Mouse (Mus musculus): ENCODE results near the gene Gm10128. TPM values are rescaled to one million over a fixed set of nuclear protein-coding genes. Genes with fewer than 3 reads are reported as not detected.

The Gm10128 gene
- polyA plus RNA-seq (2015; fragmentation: Illumina TruSeq; extraction: RNeasy Lipid Tissue Mini Kit (QIAGEN cat#74804); ENCODE audit: insufficient read depth, low read depth, low replicate concordance) = not detected

GRCm38 (mm10) chr14:7643872-7644271 lies at the start of gene Gm10128:
Gene Gm10128, minus strand, starts transcription at chr14:7643972.

DNA sequence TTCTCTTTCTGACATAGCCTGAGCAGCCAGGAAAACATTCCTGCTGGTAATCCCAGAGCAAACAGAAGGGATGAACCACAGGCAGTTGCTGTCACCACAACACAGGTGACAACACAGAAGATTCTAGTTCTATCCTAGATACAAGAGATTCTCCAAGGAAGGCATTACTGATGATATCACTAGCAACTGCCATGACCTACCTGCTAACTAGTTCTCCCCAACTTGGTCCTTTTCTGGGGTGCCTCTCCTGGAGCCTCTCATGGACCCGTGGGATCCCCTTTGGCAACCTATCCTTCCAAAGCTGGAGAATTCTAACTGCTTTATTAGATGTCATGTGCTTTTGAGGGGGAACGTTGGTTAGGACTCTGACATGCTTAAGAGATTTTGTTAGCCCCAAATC lies 48.3 kb downstream of the Gm10128 start, which contains the start of gene Gm10338:
Gene Gm10338, minus strand, starts transcription at position 101 of the 400 bp plus-strand sequence.

Other genes with a start within 250 kb of the Gm10128 start
- not detected for gene Gm3755, start 193.1 kb downstream of the Gm10128 start, polyA plus RNA-seq (2015; fragmentation: Illumina TruSeq; extraction: RNeasy Lipid Tissue Mini Kit (QIAGEN cat#74804); ENCODE audit: insufficient read depth, low read depth, low replicate concordance)
- gene Gm3752, start 160.2 kb downstream of the Gm10128 start, polyA plus RNA-seq (2015; fragmentation: Illumina TruSeq; extraction: RNeasy Lipid Tissue Mini Kit (QIAGEN cat#74804); ENCODE audit: insufficient read depth, low read depth, low replicate concordance) = not detected
- gene Gm3558, start 75.4 kb downstream of the Gm10128 start, polyA plus RNA-seq (2015; fragmentation: Illumina TruSeq; extraction: RNeasy Lipid Tissue Mini Kit (QIAGEN cat#74804); ENCODE audit: insufficient read depth, low read depth, low replicate concordance) = not detected
- gene Gm10338, start 48.4 kb downstream of the Gm10128 start, polyA plus RNA-seq (2015; fragmentation: Illumina TruSeq; extraction: RNeasy Lipid Tissue Mini Kit (QIAGEN cat#74804); ENCODE audit: insufficient read depth, low read depth, low replicate concordance) = not detected
- gene Gm26661, start 147.6 kb upstream of the Gm10128 start, polyA plus RNA-seq (2015; fragmentation: Illumina TruSeq; extraction: RNeasy Lipid Tissue Mini Kit (QIAGEN cat#74804); ENCODE audit: insufficient read depth, low read depth, low replicate concordance) = not detected
- gene Flnb, start 174.0 kb upstream of the Gm10128 start, polyA plus RNA-seq (2015; fragmentation: Illumina TruSeq; extraction: RNeasy Lipid Tissue Mini Kit (QIAGEN cat#74804); ENCODE audit: insufficient read depth, low read depth, low replicate concordance) = 10.8 TPM

All from pancreas, adult 10 weeks (tissue).